Mouse (Mus musculus) T-helper 2 cell (primary cell): Measurements from ENCODE around the gene Kif3a.

ENCODE experiments used
- in situ Hi-C: fragments of 300-600 bp; cut with MboI, MseI; formaldehyde crosslinking; loops from one replicate; pipeline ENCODE4 v1.15.1; 2025; ENCODE audit warnings: high pct_unique_total_duplicates

The Kif3a gene

DNA sequence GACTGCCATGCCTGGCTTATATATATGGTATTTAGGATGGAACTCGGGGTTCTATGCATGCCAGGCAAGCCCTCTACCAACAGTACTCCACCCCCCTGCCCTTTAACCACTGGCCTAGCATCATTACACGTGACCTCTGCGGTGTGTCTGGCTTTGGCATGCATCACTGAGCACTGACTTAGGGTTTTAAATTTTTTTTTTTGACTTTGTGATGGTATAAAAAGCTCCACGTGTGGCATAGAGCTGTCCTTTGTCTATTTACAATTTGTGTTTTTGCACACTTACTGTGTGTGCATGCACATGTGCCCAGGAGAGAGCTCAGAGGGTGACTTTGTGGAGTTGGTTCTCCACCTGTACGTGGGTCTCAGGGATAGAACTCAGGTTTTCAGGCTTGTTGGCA is 76.8 kb downstream of the Kif3a start:
- in situ Hi-C loops = no loop called here

DNA sequence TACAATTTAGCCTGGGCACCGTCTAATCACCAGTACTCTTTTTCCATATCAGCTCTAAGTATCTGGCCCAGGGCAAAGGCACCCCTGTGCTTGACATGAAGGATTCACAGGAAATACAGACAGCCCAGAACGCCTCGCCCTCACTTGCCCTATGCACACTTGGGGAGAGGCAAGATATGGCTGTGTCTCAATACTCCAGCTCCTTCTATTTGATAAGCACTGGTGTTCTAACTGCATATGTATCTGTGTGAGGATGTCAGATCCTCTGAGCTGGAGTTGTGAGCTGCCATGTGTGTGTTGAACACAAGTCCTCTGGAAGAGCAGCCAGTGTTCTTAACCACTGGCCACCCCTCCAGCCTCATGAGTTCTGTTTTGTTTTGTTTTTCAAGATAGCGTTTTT is 84.3 kb downstream of the Kif3a start:
- in situ Hi-C loops = no loop called here
